Mouse (Mus musculus) hematopoietic stem cell, adult 5-6 weeks (primary cell): ENCODE data around the gene Lrrc2. TPM values are rescaled to one million over a fixed set of nuclear protein-coding genes. Genes with fewer than 3 reads are reported as not detected.

Source experiments
- ATAC-seq, 2 experiments: fragments of 125-278 bp in 1 of 2; replicated peaks in 1 of 2; 2 replicates each; pipeline ENCODE4 v1.8.0; 2016 to 2017; ENCODE audit warnings: inconsistent platforms in 2 of 2, mild to moderate bottlenecking in 2 of 2, moderate number of reproducible peaks in 2 of 2, low read depth in 1 of 2, moderate TSS enrichment in 1 of 2; ENCODE audit not compliant: low FRiP score in 2 of 2, poor library complexity in 2 of 2, severe bottlenecking in 2 of 2, insufficient read depth in 1 of 2, low TSS enrichment in 1 of 2
- total RNA-seq: library from RNA; stranded (forward); fragments of 172-1452, 232-1000 nt; gene quantifications from 2 replicates; pipeline ENCODE4 v1.2.3, GENCODE M21; 2017

The Lrrc2 gene
- total RNA-seq, 1 experiment from 2014 or later: 0.50 TPM

GRCm38 (mm10) chr9:110945343-110945742 is 6.0 kb upstream of the Lrrc2 start:
- no peak for ATAC-seq

- no peak for ATAC-seq
Observed at GRCm38 (mm10) chr9:110945926-110946325, 5.4 kb upstream of the Lrrc2 start, which contains the start of gene Tdgf1. Gene Tdgf1, minus strand, starts transcription at chr9:110946158.

DNA sequence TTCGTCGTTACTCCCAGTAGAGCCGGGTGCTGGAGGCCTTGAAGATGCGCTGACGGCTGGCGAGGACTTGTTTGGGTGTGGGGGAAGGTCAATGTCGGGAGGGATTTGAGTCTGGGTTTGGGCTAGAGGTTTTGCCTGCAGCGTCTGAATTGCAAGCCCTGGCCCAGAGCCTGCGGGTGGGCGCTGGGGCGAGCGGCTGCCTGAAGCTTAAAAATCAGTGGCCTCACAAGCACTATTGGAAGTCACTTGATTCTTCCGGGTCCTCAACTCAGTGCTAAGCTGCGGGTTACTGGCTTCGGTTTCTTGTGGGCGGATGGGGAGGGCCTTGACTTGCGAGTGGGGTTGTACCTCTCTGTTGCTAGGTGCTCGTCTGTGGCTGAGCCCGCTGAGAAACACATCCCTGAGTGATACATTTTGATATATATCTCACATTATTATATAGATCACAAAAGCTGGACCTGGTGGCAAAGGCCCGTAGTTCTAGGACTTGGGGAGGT is 4.7 kb upstream of the Lrrc2 start:
- peak; percentile 72 to 85 for ATAC-seq

DNA sequence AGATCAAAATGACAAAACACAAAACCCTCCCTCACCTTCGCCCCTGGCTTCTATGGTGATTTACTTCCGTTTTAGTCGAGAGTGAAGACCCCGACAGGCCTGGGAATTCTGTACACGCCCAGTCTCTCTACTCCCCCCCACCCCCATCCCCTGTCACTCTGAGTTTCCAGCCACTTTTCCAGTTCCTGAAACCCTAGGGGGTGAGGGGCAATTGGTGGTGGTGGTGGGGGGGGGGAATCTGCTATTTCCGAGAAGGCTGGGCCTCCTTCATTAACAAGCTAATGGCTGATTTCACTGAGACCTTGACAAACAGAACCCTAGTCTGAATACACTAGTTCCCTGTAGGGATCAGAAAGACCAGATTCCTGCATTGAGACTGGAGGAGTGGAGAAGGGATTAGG is 4.1 kb upstream of the Lrrc2 start:
- no peak for ATAC-seq

DNA sequence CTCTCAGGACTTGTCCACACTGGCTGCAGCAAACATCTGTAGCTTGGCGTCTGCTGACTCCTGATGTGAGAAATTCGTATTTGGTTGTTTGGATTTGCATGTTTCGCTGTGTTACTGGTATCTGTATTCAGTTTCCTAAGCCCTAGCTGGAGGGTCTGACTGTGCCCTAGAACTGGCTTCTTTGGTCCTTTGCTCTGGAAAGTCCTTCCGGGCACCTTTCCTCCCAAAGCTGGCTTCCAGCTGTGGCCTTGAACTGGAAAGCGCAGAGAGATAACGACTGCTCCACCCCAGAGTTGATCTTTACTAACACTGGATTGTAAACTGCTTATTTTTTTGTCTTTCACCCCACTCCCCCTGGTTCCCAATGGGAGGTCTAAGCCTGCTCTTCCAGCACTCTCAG is 3.4 kb upstream of the Lrrc2 start:
- ATAC-seq: no peak

- ATAC-seq: no peak
Observed at GRCm38 (mm10) chr9:110948813-110949310, 2.5 kb upstream of the Lrrc2 start.

- ATAC-seq: no peak
Observed at GRCm38 (mm10) chr9:110950109-110950508, 1.2 kb upstream of the Lrrc2 start.

DNA sequence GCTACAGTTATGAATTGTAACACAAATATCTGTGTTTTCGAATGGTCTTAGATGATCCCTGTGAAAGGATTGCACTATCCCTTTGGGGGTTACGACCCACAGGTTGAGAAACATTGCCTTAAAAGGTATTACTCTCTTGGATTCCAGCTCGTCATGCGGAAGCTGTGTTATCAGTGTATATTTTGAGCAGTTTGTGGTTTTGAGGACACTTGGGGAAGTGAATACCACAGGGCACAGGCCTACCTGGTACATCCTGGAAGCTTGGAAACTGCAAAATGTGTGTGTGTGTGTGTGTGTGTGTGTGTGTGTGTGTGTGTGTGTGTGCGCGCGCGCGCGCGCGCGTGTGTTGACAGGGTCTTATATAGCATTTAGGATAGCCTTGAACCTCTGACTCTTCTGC is 521 bp downstream of the Lrrc2 start:
- peak in 1 of 2 experiments; percentile 25; a peak in 1 of 4 replicates for ATAC-seq

DNA sequence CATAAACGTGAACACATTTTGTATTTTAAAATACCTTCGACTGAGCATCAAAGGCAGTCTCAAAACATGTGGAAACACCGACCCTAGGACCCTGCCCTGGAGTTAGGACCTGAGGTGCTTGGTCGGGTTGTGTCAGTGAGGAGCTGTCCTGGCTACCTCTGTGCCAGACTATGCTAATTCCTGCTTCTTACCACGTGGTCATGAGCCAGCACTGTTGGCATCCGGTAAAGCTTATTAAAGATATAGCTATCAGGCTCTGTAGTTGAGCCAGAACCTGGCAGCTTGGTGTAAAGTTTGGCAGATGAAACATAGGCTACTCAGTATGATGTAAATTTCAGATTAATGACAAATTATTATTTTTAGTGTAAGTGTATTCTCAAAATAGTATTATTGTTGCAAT is 1.1 kb downstream of the Lrrc2 start:
- ATAC-seq: peak; percentile 23 to 43; a peak in 1 of 4 replicates

DNA sequence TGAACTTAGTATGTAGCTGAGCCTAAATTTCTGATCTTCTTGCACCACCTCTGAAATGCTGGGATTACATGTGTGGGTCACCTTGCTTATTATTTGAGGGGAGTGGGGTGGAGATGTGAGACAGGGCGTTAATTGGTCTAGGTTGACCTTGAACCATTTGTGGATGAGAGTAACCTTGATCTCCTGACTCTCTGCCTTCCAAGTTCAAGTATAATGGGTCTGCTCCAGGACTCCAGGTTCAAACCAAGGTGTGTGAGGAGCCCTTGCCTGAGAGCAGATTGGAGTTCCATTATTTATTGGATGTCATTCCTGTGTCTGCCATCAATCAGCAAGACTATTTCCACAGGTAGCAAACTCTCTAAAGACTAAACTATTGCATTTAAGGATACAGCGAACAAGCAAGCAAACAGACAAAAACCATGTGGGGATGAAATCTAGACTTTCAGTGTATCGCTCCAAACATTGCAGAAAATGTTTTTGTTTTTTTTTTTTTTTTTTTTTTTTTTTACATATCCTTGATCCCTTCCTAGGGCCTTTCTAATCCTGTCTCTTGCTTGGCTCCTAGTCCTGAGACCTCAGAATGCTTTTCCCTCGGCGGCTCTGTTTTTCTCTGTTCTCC is 1.7 kb downstream of the Lrrc2 start:
- no peak for ATAC-seq

DNA sequence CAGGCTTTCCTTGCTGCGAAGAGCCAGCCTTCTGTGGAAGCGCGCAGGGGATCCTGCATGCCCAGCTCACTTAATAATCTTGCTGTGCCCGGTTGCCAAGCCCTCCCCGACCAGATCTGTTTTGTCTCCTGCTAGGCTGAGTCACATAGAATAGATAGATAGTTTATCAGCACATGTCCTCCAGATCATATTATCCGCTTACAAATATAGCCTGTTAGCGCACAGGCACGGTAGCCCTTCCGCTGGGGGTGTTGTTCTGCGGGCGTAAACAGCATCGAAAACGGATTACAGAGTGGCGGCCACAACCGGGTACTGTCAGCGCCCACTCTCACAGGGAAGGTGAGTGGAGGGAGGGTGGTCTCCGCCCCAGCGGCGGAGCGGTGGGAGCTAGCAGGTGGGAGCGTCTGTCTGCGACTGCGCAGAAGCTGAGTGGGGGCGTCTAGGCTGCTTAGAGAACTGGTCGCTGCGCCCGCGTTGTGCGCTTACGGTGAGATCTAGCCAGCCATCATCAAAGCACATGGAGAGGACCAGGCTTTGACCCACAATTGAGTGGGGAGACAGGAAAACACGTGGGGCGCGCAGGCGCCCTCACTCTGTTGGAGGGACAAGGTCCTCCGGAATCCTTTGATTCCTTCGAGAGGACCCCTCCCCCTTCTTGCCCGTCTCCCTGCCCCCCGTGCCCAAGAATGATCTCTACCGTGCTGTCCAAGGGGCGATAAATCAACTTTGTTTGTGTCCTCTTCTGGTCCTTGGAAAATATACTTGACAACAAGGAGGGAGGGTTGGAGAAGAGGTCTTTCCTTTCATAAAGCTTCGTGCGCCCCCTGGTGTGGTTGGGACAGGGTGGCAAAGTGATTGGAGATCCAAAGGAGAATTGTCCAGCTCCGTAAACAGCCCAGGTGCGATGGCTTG is 2.5 kb downstream of the Lrrc2 start:
- peak; percentile 65 to 72 for ATAC-seq

DNA sequence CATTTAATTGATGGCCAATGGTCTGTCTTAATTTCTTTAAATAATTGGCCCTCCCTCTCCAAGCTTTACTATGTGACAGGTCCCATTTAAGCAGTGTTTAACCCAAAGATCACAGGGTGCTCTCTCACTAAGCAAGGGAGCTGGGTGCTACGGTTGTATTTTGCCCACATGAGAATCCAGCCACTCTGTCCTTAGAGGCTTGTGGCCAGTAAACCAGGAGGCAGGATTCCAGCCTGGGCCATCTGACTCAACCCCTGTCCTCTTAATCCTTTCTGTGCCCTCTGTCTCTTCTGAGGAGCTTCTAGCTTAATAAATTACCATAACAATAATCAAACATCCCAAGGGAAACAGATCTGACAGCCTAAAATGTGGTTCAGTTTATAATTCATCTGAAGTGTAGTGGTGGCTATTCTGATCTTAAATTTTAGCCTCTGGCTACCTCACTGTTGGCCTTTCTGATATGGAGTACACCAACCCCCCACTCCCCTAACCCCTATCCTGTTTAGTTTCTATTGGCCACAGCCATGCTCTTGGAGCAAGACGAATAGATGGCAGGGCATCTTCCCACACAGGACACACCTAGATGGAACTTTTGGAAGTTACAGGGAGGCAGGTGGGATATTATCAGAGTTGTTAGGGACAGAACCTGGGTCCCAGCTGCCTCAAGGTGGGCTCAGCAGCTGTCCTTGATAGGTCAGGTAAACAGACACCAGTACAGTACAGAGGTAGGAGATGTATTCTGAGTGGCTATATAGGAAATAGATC is 3.5 kb downstream of the Lrrc2 start:
- no peak for ATAC-seq

GRCm38 (mm10) chr9:110955962-110956361 is 4.6 kb downstream of the Lrrc2 start:
- ATAC-seq: no peak

GRCm38 (mm10) chr9:110959669-110960068 is 8.3 kb downstream of the Lrrc2 start:
- no peak for ATAC-seq

DNA sequence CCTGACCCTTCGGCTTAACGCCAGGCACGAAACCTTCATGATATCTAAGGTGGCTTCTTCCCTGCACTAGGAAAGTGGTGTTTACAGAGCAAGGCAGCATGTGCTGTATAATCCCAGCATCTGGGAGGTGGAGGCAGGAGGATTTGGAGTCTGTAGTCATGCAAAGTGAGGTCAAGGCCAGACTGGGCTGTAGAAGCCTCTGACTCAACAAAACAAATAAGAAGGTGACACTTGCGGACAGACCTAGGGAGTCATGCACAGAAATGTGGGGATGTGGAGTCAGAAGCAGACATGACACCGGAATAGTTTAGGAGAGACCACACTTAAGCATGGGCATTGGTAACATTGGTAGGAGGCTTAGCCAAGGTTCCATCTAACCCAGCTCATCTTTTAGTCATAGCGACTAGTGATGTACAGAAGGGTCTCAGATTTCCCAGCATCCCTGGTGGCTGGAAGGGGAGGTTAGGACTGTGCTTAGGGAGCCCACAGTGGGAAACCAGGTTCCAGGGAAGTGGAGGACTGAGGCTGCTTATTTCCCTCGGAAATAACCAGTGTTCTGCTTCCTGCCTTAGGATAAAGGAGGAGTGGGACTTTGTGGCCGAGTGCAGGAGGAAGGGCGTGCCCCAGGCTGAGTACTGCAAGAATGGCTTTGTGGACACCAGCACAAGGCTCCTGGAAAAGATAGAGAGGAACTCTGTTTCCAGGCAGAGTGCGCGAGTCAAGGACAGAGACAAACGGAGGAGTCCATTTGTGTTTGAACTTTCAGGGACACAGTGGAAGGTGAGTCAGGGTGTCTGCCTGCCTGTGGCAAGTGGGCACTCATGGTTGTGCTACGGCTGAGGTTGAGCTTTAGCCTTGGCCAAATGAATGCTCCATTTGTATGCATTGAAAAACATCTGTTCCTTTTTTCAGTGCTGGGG is 9.1 kb downstream of the Lrrc2 start:
- ATAC-seq: no peak

DNA sequence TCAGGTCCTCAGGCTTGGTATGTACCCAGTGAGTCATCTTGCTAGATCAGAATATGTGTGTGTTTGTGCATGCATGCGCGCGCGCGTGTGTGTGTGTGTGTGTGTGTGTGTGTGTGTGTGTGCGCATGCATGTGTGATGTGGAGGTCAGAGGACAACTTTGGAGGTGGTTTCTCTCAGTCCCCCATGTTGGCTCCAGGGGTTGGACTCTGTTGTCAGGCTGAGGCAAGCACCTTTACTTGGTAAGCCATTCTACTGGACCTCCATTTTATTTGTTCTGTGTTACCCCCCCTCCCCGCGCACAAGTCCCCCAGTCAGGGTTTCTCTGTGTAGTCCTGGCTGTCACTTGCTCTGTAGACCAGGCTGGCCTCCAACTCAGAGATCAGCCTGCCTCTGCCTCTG is 10.0 kb downstream of the Lrrc2 start:
- ATAC-seq: no peak
